Comparison of ENCODE assay signal across 23 mouse cellular contexts in the genomic region with DNA sequence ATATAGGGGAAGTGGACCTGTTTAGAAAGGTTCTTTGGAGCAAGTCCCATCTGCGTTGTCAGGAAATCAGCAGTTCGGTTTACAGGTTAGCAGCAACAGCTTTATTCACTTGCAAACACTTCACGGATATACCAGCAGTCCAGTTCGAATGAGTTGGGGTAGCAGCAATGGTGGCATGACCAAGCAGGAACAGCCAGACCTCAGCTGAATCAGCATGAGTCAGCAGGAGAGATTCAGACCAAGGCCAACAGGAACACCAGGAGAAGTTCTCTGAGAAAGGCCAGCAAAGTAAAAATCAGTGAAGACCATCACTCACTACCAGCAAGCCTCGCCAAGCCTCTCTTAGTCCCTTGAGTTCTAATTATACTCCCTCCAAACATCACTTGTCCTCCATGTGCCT. TPM values are rescaled to one million over a fixed set of nuclear protein-coding genes. Genes with fewer than 3 reads are reported as not detected.
DNase-seq lines count a peak whose midpoint lies in the region; ATAC-seq and TF ChIP-seq lines count a peak whose summit lies in the region.
"Had no signal": no experiment of that assay in that cellular context is flagged by ENCODE, and none has a peak within 500 bp of the region (broad histone marks: within the 10 kb centered on the region; RNA-seq: fewer than 3 reads in every experiment).

No protein-coding gene starts in this region.

- no peak overlapping the region for H3K4me3 ChIP-seq in liver, embryonic 11.5 days (ENCODE audit: low read depth, low read length)
- no peak overlapping the region for H3K4me3 ChIP-seq in liver, embryonic 16.5 days (ENCODE audit: low read depth, low read length)
- no peak overlapping the region for H3K4me3 ChIP-seq in intestine, postnatal 0 days (ENCODE audit: low read depth, low read length)
- H3K4me3 ChIP-seq: forebrain, embryonic 13.5 days; kidney, embryonic 15.5 days; limb, embryonic 10.5 days; limb, embryonic 15.5 days had no signal

- 92% methylated on average over 5 of the region's 5 CpGs for WGBS in liver, embryonic 11.5 days
- WGBS in liver, embryonic 16.5 days (ENCODE audit: insufficient replicate concordance) = 81% methylated on average over 5 of the region's 5 CpGs
- 90% methylated on average over 5 of the region's 5 CpGs for WGBS in intestine, postnatal 0 days

- no peak for TF ChIP-seq CTCF in intestine, postnatal 0 days (IDR thresholded peaks at IDR 0.05; ENCODE audit: low read depth)

- H3K27ac ChIP-seq in liver, embryonic 11.5 days (ENCODE audit: low read depth, low read length) = no peak overlapping the region
- H3K27ac ChIP-seq in liver, embryonic 16.5 days (ENCODE audit: low read length) = no peak overlapping the region
- no peak overlapping the region for H3K27ac ChIP-seq in intestine, postnatal 0 days (ENCODE audit: low read depth, low read length)
- H3K27ac ChIP-seq: forebrain, embryonic 13.5 days; hindbrain, embryonic 14.5 days; kidney, embryonic 15.5 days; limb, embryonic 10.5 days; limb, embryonic 15.5 days had no signal

- no peaks in the 10 kb centered on the region for H3K4me1 ChIP-seq in liver, embryonic 11.5 days (replicated peaks; ENCODE audit: control insufficient read depth, insufficient read depth, low read length)
- H3K4me1 ChIP-seq in liver, embryonic 16.5 days (ENCODE audit: control insufficient read depth, low read depth, low read length) = peaks cover 7% of the 10 kb centered on the region
- H3K4me1 ChIP-seq in intestine, postnatal 0 days (replicated peaks; ENCODE audit: control insufficient read depth, insufficient read depth, low read length) = no peaks in the 10 kb centered on the region
- H3K4me1 ChIP-seq: forebrain, embryonic 13.5 days; kidney, embryonic 15.5 days; limb, embryonic 10.5 days; limb, embryonic 15.5 days had no signal

- DNase-seq in liver (peak; percentile 62), NIH3T3 (ENCODE audit: low read depth) (peak; percentile 2)
- DNase-seq in liver, embryonic 11.5 days (ENCODE audit: low spot score) = no peak
- peak; percentile 10 for DNase-seq in c-Kit-positive CD71-positive TER-119-positive erythroid progenitor cells, embryonic 14.5 days (ENCODE audit: low spot score)
- no peak for DNase-seq in B cell, adult 2 months
- DNase-seq: cerebellum, adult 8-10 months; cerebellum, postnatal 25 days; gastrocnemius, postnatal 14 days; kidney, adult 18-20 months; kidney, postnatal 36 days; layer of hippocampus, postnatal 36 days; lung, adult 2 months; lung, postnatal 14 days; midbrain, embryonic 14.5 days; thymus, postnatal 4 days had no signal

- H3K9me3 ChIP-seq in liver, embryonic 11.5 days (ENCODE audit: control insufficient read depth, low read length) = no peaks in the 10 kb centered on the region
- no peaks in the 10 kb centered on the region for H3K9me3 ChIP-seq in liver, embryonic 16.5 days (replicated peaks; ENCODE audit: control insufficient read depth, low read length)
- no peaks in the 10 kb centered on the region for H3K9me3 ChIP-seq in intestine, postnatal 0 days (ENCODE audit: control insufficient read depth)
- H3K9me3 ChIP-seq: forebrain, embryonic 13.5 days; kidney, embryonic 15.5 days; limb, embryonic 10.5 days; limb, embryonic 15.5 days had no signal

- no peak overlapping the region for H3K9ac ChIP-seq in liver, embryonic 11.5 days (ENCODE audit: low read depth, low read length)
- no peak overlapping the region for H3K9ac ChIP-seq in liver, embryonic 16.5 days (ENCODE audit: low read depth, low read length)
- H3K9ac ChIP-seq in intestine, postnatal 0 days (ENCODE audit: low read depth, low read length) = no peak overlapping the region
- H3K9ac ChIP-seq: forebrain, embryonic 13.5 days; hindbrain, embryonic 14.5 days; kidney, embryonic 15.5 days; limb, embryonic 15.5 days had no signal

- no peak for ATAC-seq in liver, embryonic 11.5 days (replicated peaks; ENCODE audit: low FRiP score)
- ATAC-seq in liver, embryonic 16.5 days (ENCODE audit: low read depth) = 0 out of 2 replicates have a peak, but pooled peaks have one; percentile 37
- ATAC-seq in intestine, postnatal 0 days = no peak
- ATAC-seq: forebrain, embryonic 13.5 days had no signal

- H3K4me2 ChIP-seq in liver, embryonic 11.5 days = no peak overlapping the region
- no peak overlapping the region for H3K4me2 ChIP-seq in liver, embryonic 16.5 days (ENCODE audit: low read depth, low read length)
- no peak overlapping the region for H3K4me2 ChIP-seq in intestine, postnatal 0 days (replicated peaks; ENCODE audit: low read depth)
- H3K4me2 ChIP-seq: forebrain, embryonic 13.5 days; heart, embryonic 11.5 days; hindbrain, embryonic 14.5 days; kidney, embryonic 15.5 days; limb, embryonic 15.5 days had no signal

- H3K36me3 ChIP-seq in liver, embryonic 11.5 days (ENCODE audit: control insufficient read depth, insufficient read depth, low read length) = peaks cover 5% of the 10 kb centered on the region; the same call in 1 of the 2 replicates
- H3K36me3 ChIP-seq in liver, embryonic 16.5 days (ENCODE audit: control insufficient read depth, insufficient read depth) = peaks cover 6% of the 10 kb centered on the region; the same call in 1 of the 2 replicates
- H3K36me3 ChIP-seq in intestine, postnatal 0 days (ENCODE audit: control insufficient read depth, insufficient read depth) = no peaks in the 10 kb centered on the region; the same call in 1 of the 2 replicates

- H3K27me3 ChIP-seq in liver, embryonic 11.5 days (replicated peaks; ENCODE audit: control insufficient read depth, insufficient read depth, low read length) = no peaks in the 10 kb centered on the region
- no peaks in the 10 kb centered on the region for H3K27me3 ChIP-seq in liver, embryonic 16.5 days (ENCODE audit: control insufficient read depth, insufficient read depth, low read depth, low read length)
- no peaks in the 10 kb centered on the region for H3K27me3 ChIP-seq in intestine, postnatal 0 days (replicated peaks; ENCODE audit: control insufficient read depth, insufficient read depth, low read length)
- H3K27me3 ChIP-seq: forebrain, embryonic 13.5 days; kidney, embryonic 15.5 days; limb, embryonic 15.5 days had no signal

RNA-seq across cellular contexts. Expression of gene Pgm2l1, which starts 23.5 kb away (rescaled TPM):
- 2.6 and 3.0 TPM in 2 replicates for polyA plus RNA-seq in liver, embryonic 11.5 days (2014; fragmentation: Nextera tagmentation; extraction: Ambion mirVana)
- polyA plus RNA-seq in liver, embryonic 16.5 days (2015; fragmentation: Nextera tagmentation; extraction: Ambion mirVana) = 1.7 and 1.8 TPM in 2 replicates
- polyA plus RNA-seq in intestine, postnatal 0 days (2015; fragmentation: Nextera tagmentation; extraction: Ambion mirVana) = 1.0 and 1.3 TPM in 2 replicates

RNA-seq across cellular contexts. Expression of gene P4ha3, which starts 34.7 kb away (rescaled TPM):
- polyA plus RNA-seq in liver, embryonic 11.5 days (2014; fragmentation: Nextera tagmentation; extraction: Ambion mirVana) = 5.9 and 7.1 TPM in 2 replicates
- polyA plus RNA-seq in liver, embryonic 16.5 days (2015; fragmentation: Nextera tagmentation; extraction: Ambion mirVana) = 0.54 and 0.81 TPM in 2 replicates
- 0.67 and 1.6 TPM in 2 replicates for polyA plus RNA-seq in intestine, postnatal 0 days (2015; fragmentation: Nextera tagmentation; extraction: Ambion mirVana)

Comparison
In these comparisons a context has a peak if more than half of its experiments do, and no peak if none do; other contexts are left out.
1. DNase-seq: peak in liver (single experiment), NIH3T3 (single experiment) and c-Kit-positive CD71-positive TER-119-positive erythroid progenitor cells, embryonic 14.5 days (single experiment); none in liver, embryonic 11.5 days (single experiment) and B cell, adult 2 months (0 of 2).